Mouse (Mus musculus) lung, embryonic 16.5 days (tissue): Measurements from ENCODE around the gene Cpt1a. TPM values are rescaled to one million over a fixed set of nuclear protein-coding genes. Genes with fewer than 3 reads are reported as not detected.

Source experiments
- ATAC-seq: fragments of 200-750 bp; cut with Nextera tagmentation; 2 replicates; pipeline ENCODE4 v1.8.0; 2017; ENCODE audit warnings: low read depth, mild to moderate bottlenecking, moderate library complexity
- H3K27ac ChIP-seq: fragments of 300-500 bp; sonication (generic); 2 replicates; pipeline ENCODE4 v1.5.1; 2014; ENCODE audit warnings: mild to moderate bottlenecking, control low read depth, low read length
- H3K27me3 ChIP-seq: fragments of 300-500 bp; sonication (generic); 2 replicates; pipeline ENCODE4 v1.6.1; 2014; ENCODE audit warnings: low read depth, low read length, mixed read lengths; ENCODE audit not compliant: control insufficient read depth, insufficient read depth
- H3K36me3 ChIP-seq: fragments of 300-500 bp; sonication (generic); 2 replicates; pipeline ENCODE4 v1.6.1; 2014; ENCODE audit warnings: low read length; ENCODE audit not compliant: control insufficient read depth, insufficient read depth
- H3K4me1 ChIP-seq: fragments of 300-500 bp; sonication (generic); replicated peaks from 2 replicates; pipeline ENCODE4 v1.6.1; 2014; ENCODE audit warnings: low read length, mixed read lengths; ENCODE audit not compliant: control insufficient read depth, insufficient read depth
- H3K4me2 ChIP-seq: fragments of 300-500 bp; sonication (generic); 2 replicates; pipeline ENCODE4 v1.6.1; 2014; ENCODE audit warnings: low read depth, low read length, control low read depth
- H3K4me3 ChIP-seq: fragments of 300-500 bp; sonication (generic); 2 replicates; pipeline ENCODE4 v1.5.1; 2014; ENCODE audit warnings: mild to moderate bottlenecking, low read length, control low read depth
- H3K9ac ChIP-seq: fragments of 300-500 bp; sonication (generic); 2 replicates; pipeline ENCODE4 v1.6.1; 2014; ENCODE audit warnings: low read length, control low read depth
- H3K9me3 ChIP-seq: fragments of 300-500 bp; sonication (generic); 2 replicates; pipeline ENCODE4 v1.6.1; 2016; ENCODE audit warnings: low read length; ENCODE audit not compliant: control insufficient read depth
- WGBS: fragments of 180-500 bp; shearing (Covaris S2); extraction: QIAGEN DNeasy Blood & Tissue Kit; methylation state at CpG from one replicate; pipeline ENCODE4 v1.1.7; 2014; 5-methylcytosine and 5-hydroxymethylcytosine counted together
- polyA plus RNA-seq: library from polyadenylated mRNA; unstranded; fragments of >200 nt; fragmentation: Nextera tagmentation; extraction: Ambion mirVana; gene quantifications from 2 replicates; pipeline ENCODE4 v1.2.1, GENCODE M21; 2015

Gene Cpt1a
- polyA plus RNA-seq, 1 experiment from 2014 or later, result 26.8 TPM

DNA sequence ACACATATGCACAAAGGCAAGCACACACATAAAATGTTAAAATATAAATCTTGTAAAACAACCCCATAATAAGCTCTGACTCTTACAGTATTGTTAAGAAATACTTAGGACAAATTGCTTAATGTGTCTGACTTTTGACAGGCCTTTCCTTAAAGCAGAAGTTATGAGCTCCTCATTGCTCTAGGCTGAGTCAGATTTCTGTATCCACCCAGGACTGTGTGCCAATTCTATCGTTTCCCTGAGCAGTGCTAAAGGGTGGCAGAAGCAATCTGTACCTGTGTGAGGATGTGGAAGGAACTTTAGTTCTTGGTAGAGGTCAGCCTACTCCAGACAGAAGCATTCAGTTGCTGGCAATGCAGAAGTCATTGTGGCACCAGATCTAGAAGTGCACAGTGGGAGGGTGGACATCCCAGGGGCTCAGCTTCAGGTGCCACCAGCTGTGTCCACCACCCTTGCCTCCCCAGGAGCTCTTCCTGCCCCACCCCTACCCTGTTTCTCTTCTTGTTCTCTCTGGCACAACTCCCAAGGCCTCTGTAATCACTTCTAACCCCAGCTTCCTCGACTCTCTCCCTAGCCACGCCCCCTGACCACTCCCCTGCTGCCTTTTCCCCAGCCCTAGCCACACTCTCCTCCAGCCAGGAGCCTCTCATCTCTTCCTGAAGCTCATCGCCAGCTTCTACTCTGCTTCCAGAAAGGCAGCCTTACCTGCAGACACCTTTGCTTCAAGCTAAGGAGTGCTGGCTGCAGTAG is 55.0 kb downstream of the Cpt1a start:
- Histone ChIP-seq H3K4me3 (no peak overlapping the region), H3K27me3 (no peaks in the 10 kb centered on the region), H3K4me1 (no peaks in the 10 kb centered on the region), H3K27ac (no peak overlapping the region), H3K9ac (no peak overlapping the region), H3K36me3 (peaks cover 15% of the 10 kb centered on the region), H3K9me3 (no peaks in the 10 kb centered on the region), H3K4me2 (no peak overlapping the region)
- ATAC-seq, result peak; percentile 37; the same call in 1 of the 2 replicates
- WGBS, result 27% methylated on average over 4 of the region's 4 CpGs

- H3K36me3 ChIP-seq, result peaks cover 15% of the 10 kb centered on the region
- H3K4me2 ChIP-seq, result no peak overlapping the region
- WGBS, result 92% methylated on average over 3 of the region's 3 CpGs
- H3K27me3 ChIP-seq, result no peaks in the 10 kb centered on the region
- no peak for ATAC-seq
- H3K27ac ChIP-seq, result no peak overlapping the region
- H3K9me3 ChIP-seq, result no peaks in the 10 kb centered on the region
- no peaks in the 10 kb centered on the region for H3K4me1 ChIP-seq
- H3K9ac ChIP-seq, result no peak overlapping the region
- no peak overlapping the region for H3K4me3 ChIP-seq
These were observed 56.5 kb downstream of the Cpt1a start for GRCm38 (mm10) chr19:3378614-3379013.

DNA sequence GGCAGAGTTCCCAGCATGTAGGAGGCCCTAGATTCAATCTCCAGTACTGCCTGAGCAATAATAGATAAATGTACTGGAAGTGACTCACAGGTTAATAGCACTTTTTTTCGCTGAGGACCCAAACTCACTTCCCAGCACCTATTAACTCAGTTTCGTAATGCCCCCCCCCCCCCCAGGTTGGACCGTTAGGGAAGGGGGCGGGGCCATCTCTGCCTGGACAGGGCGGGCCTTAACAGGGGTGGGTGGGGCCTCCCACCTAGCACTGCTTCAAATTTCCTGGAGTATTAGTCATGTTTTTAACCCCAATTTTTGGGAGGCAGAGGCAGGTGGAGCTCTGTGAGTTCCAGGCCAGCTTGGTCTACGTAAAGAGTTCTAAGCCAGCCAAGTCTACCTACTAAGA is 65.9 kb downstream of the Cpt1a start:
- Histone ChIP-seq H3K4me3 (no peak overlapping the region), H3K4me2 (no peak overlapping the region), H3K4me1 (peaks cover 6% of the 10 kb centered on the region), H3K9me3 (peaks cover 4% of the 10 kb centered on the region; the same call in 1 of the 2 replicates), H3K36me3 (0 out of 2 replicates have a peak, but pooled peaks cover 6% of the 10 kb centered on the region), H3K9ac (no peak overlapping the region), H3K27ac (no peak overlapping the region), H3K27me3 (no peaks in the 10 kb centered on the region)
- no peak for ATAC-seq
- 65% methylated on average over 6 of the region's 6 CpGs for WGBS

GRCm38 (mm10) chr19:3388629-3389057 is 66.5 kb downstream of the Cpt1a start, which contains the start of gene Tesmin:
TSS of gene Tesmin (plus strand) at chr19:3388857.
- peak; percentile 87 for ATAC-seq
- WGBS, result 2% methylated on average over 24 of the region's 33 CpGs
- H3K27ac ChIP-seq, result no peak within 1 kb of the TSS

GRCm38 (mm10) chr19:3389089-3389488 is 67.0 kb downstream of the Cpt1a start:
- 1% methylated on average over 39 of the region's 43 CpGs for WGBS
- H3K9ac ChIP-seq, result peak overlapping the region; percentile 68
- ATAC-seq, result peak; percentile 96

More at GRCm38 (mm10) chr19:3388629-3389057, 66.5 kb downstream of the Cpt1a start, which contains the start of gene Tesmin:
- peaks cover 4% of the 10 kb centered on the region; the same call in 1 of the 2 replicates for H3K9me3 ChIP-seq
- peak within 1 kb of the TSS; percentile 97 for H3K4me2 ChIP-seq
- no peaks in the 10 kb centered on the region for H3K27me3 ChIP-seq
- H3K4me1 ChIP-seq, result peaks cover 6% of the 10 kb centered on the region
- H3K9ac ChIP-seq, result peak within 1 kb of the TSS; percentile 68
- H3K36me3 ChIP-seq, result 0 out of 2 replicates have a peak, but pooled peaks cover 6% of the 10 kb centered on the region
- H3K4me3 ChIP-seq, result peak within 1 kb of the TSS; percentile 54

DNA sequence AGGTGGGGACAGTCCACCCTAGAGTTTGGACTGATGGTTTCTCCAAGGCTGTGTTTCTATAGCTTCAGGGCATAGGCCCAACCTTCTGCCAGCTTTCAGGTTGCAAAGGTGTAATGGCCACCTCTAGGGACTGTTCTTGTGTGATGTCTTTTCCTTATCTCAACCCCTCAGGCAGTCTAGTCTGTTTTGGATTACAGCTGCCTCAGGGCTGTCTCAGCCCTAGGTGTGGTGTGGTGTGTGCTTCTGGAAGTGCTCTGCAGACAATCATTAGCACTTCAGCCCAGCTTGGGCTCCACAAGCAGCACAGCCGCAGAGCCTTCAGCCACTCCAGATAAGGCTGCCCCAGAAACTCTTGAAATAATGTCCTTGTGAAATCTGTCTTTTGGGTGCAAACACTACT is 70.2 kb downstream of the Cpt1a start:
- Histone ChIP-seq H3K4me3 (no peak overlapping the region), H3K27me3 (no peaks in the 10 kb centered on the region), H3K9ac (no peak overlapping the region), H3K27ac (no peak overlapping the region), H3K36me3 (no peaks in the 10 kb centered on the region), H3K4me2 (no peak overlapping the region), H3K4me1 (peaks cover 6% of the 10 kb centered on the region), H3K9me3 (peaks cover 4% of the 10 kb centered on the region; the same call in 1 of the 2 replicates)
- no peak for ATAC-seq
- 36% methylated on average over 1 of the region's 1 CpGs for WGBS

More at GRCm38 (mm10) chr19:3389089-3389488, 67.0 kb downstream of the Cpt1a start:
- Histone ChIP-seq H3K27me3 (no peaks in the 10 kb centered on the region), H3K36me3 (0 out of 2 replicates have a peak, but pooled peaks cover 4% of the 10 kb centered on the region), H3K4me2 (peak overlapping the region; percentile 97), H3K9me3 (peaks cover 4% of the 10 kb centered on the region; the same call in 1 of the 2 replicates), H3K4me1 (peaks cover 6% of the 10 kb centered on the region), H3K4me3 (peak overlapping the region; percentile 54), H3K27ac (no peak overlapping the region)

DNA sequence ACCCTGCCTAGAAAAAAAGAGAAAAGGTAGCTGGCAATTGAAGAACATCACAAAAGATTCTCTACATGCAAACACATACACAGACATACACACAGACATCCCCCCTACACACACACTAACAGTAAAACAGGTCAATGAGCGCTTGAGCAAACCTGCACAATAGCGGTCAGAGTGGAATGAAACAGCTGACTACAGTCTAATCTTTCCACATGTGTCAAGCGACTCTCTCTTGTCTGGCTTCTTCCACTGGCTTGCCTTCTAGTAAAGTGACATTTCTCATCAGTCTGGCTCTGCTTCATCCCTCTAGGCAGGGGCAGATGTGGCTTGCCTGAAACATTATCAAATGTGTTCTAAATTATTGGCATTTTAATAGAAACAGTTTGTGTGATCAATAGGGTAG is 72.1 kb downstream of the Cpt1a start:
- Histone ChIP-seq H3K27ac (no peak overlapping the region), H3K36me3 (no peaks in the 10 kb centered on the region), H3K4me3 (no peak overlapping the region), H3K4me2 (no peak overlapping the region), H3K27me3 (no peaks in the 10 kb centered on the region), H3K4me1 (peaks cover 2% of the 10 kb centered on the region; the same call in 1 of the 2 replicates), H3K9ac (no peak overlapping the region), H3K9me3 (peaks cover 4% of the 10 kb centered on the region; the same call in 1 of the 2 replicates)
- WGBS, result 74% methylated on average over 3 of the region's 3 CpGs
- ATAC-seq, result no peak

GRCm38 (mm10) chr19:3400057-3400456 is 77.9 kb downstream of the Cpt1a start:
- no peaks in the 10 kb centered on the region for H3K27me3 ChIP-seq
- H3K4me3 ChIP-seq, result no peak overlapping the region
- H3K4me1 ChIP-seq, result no peaks in the 10 kb centered on the region
- no peaks in the 10 kb centered on the region for H3K36me3 ChIP-seq
- 81% methylated on average over 4 of the region's 4 CpGs for WGBS
- H3K9ac ChIP-seq, result no peak overlapping the region
- no peak overlapping the region for H3K4me2 ChIP-seq
- no peak overlapping the region for H3K27ac ChIP-seq
- ATAC-seq, result no peak
- no peaks in the 10 kb centered on the region for H3K9me3 ChIP-seq

GRCm38 (mm10) chr19:3401504-3401903 is 79.4 kb downstream of the Cpt1a start:
- H3K4me2 ChIP-seq, result no peak overlapping the region
- no peaks in the 10 kb centered on the region for H3K9me3 ChIP-seq
- no peak overlapping the region for H3K27ac ChIP-seq
- no peaks in the 10 kb centered on the region for H3K27me3 ChIP-seq
- H3K4me1 ChIP-seq, result no peaks in the 10 kb centered on the region
- H3K9ac ChIP-seq, result no peak overlapping the region
- H3K4me3 ChIP-seq, result no peak overlapping the region
- ATAC-seq, result no peak
- H3K36me3 ChIP-seq, result no peaks in the 10 kb centered on the region
- WGBS, result 72% methylated on average over 7 of the region's 7 CpGs
